Mouse (Mus musculus) stomach, postnatal 0 days (tissue): ENCODE results near the gene Itga3. TPM values are rescaled to one million over a fixed set of nuclear protein-coding genes. Genes with fewer than 3 reads are reported as not detected.
A peak's percentile ranks its signal among the peaks of the same experiment; 100 is the strongest.

ENCODE experiments used
- ATAC-seq: fragments of 200-750 bp; cut with Nextera tagmentation; 2 replicates; pipeline ENCODE4 v1.8.0; 2017; ENCODE audit not compliant: low FRiP score, low TSS enrichment
- DNase-seq: peaks from one replicate; pipeline ENCODE4 v3.0.0-alpha.2; 2016; ENCODE audit warnings: low spot score
- H3K27ac ChIP-seq: fragments of 300-500 bp; sonication (generic); replicated peaks from 2 replicates; pipeline ENCODE4 v1.5.1; 2014; ENCODE audit warnings: mild to moderate bottlenecking, control low read depth
- H3K27me3 ChIP-seq: fragments of 300-500 bp; sonication (generic); 2 replicates; pipeline ENCODE4 v1.6.1; 2014; ENCODE audit warnings: low read length; ENCODE audit not compliant: control insufficient read depth, insufficient read depth
- H3K36me3 ChIP-seq: fragments of 300-500 bp; sonication (generic); 2 replicates; pipeline ENCODE4 v1.6.1; 2014; ENCODE audit warnings: low read length, mixed read lengths; ENCODE audit not compliant: control insufficient read depth, insufficient read depth
- H3K4me1 ChIP-seq: fragments of 300-500 bp; sonication (generic); replicated peaks from 2 replicates; pipeline ENCODE4 v1.6.1; 2014; ENCODE audit warnings: antibody characterized with exemption; ENCODE audit not compliant: control insufficient read depth, insufficient read depth
- H3K4me2 ChIP-seq: fragments of 300-500 bp; sonication (generic); replicated peaks from 2 replicates; pipeline ENCODE4 v1.6.1; 2014; ENCODE audit warnings: low read depth, mild to moderate bottlenecking, control low read depth, moderate library complexity
- H3K4me3 ChIP-seq: fragments of 300-500 bp; sonication (generic); 2 replicates; pipeline ENCODE4 v1.5.1; 2014; ENCODE audit warnings: low read depth, low read length, control low read depth
- H3K9ac ChIP-seq: fragments of 300-500 bp; sonication (generic); 2 replicates; pipeline ENCODE4 v1.6.1; 2014; ENCODE audit warnings: mild to moderate bottlenecking, low read length, control low read depth, mixed read lengths
- H3K9me3 ChIP-seq: fragments of 300-500 bp; sonication (generic); 2 replicates; pipeline ENCODE4 v1.6.1; 2016; ENCODE audit warnings: low read length; ENCODE audit not compliant: control insufficient read depth
- CTCF ChIP-seq: IDR thresholded peaks from 2 replicates; pipeline ENCODE4 v1.5.1; 2016; ENCODE audit warnings: antibody characterized with exemption, low read depth, mild to moderate bottlenecking, moderate library complexity
- EP300 ChIP-seq: optimal IDR thresholded peaks from 2 replicates; pipeline ENCODE3; 2016; ENCODE audit warnings: antibody characterized with exemption
- WGBS: fragments of 180-500 bp; shearing (Covaris S2); extraction: QIAGEN DNeasy Blood & Tissue Kit; methylation state at CpG from one replicate; pipeline ENCODE4 v1.1.7; 2014; 5-methylcytosine and 5-hydroxymethylcytosine counted together
- polyA plus RNA-seq: library from polyadenylated mRNA; unstranded; fragments of >200 nt; fragmentation: Nextera tagmentation; extraction: Ambion mirVana; gene quantifications from 2 replicates; pipeline ENCODE4 v1.2.1, GENCODE M21; 2015

Gene Itga3
- polyA plus RNA-seq, 1 experiment from 2014 or later: 15.6 TPM

DNA sequence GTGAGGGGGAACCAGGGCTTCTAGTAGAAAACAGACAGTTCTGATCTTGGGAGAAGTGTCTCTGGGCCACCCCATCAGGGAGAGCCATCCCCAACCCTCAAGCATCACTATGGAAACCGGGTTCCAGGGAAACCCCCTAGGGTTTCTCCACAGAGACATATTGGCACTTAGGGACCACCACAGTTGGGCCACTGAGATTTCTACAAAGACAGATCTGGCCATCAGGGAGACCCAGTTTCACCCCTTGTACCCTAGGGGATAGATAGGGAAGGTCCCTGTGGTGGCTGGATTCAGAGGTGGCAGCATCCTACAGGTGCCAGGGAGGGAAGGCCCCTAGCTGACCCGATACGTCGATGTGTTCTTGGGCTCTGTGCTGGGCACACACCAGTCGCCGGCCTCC is 49.8 kb downstream of the Itga3 start:
- H3K9ac ChIP-seq: no peak overlapping the region
- no peak for DNase-seq
- WGBS: 83% methylated on average over 6 of the region's 6 CpGs
- TF ChIP-seq EP300 (no peak), CTCF (no peak)
- no peaks in the 10 kb centered on the region for H3K27me3 ChIP-seq
- no peak for ATAC-seq
- H3K4me2 ChIP-seq: no peak overlapping the region
- H3K4me3 ChIP-seq: no peak overlapping the region
- no peaks in the 10 kb centered on the region for H3K4me1 ChIP-seq
- no peak overlapping the region for H3K27ac ChIP-seq
- H3K36me3 ChIP-seq: peaks cover 6% of the 10 kb centered on the region
- no peaks in the 10 kb centered on the region for H3K9me3 ChIP-seq

GRCm38 (mm10) chr11:95026090-95026542 is 50.5 kb downstream of the Itga3 start:
- DNase-seq (peak; percentile 56), ATAC-seq (peak; percentile 69)
- Histone ChIP-seq H3K36me3 (peaks cover 6% of the 10 kb centered on the region), H3K27me3 (no peaks in the 10 kb centered on the region), H3K4me1 (no peaks in the 10 kb centered on the region), H3K4me3 (no peak overlapping the region), H3K9ac (no peak overlapping the region), H3K9me3 (no peaks in the 10 kb centered on the region), H3K27ac (no peak overlapping the region), H3K4me2 (no peak overlapping the region)
- WGBS: 50% methylated on average over 6 of the region's 6 CpGs
- no peak for TF ChIP-seq CTCF
- TF ChIP-seq EP300: no peak

- peak; percentile 51 for DNase-seq
- TF ChIP-seq EP300: no peak
- TF ChIP-seq CTCF: no peak
- H3K9ac ChIP-seq: no peak overlapping the region
- WGBS: 74% methylated on average over 11 of the region's 11 CpGs
- peaks cover 6% of the 10 kb centered on the region for H3K36me3 ChIP-seq
- H3K4me2 ChIP-seq: no peak overlapping the region
- H3K4me1 ChIP-seq: no peaks in the 10 kb centered on the region
- H3K27me3 ChIP-seq: no peaks in the 10 kb centered on the region
- no peak overlapping the region for H3K27ac ChIP-seq
- peak; percentile 13; the same call in 1 of the 2 replicates for ATAC-seq
- no peak overlapping the region for H3K4me3 ChIP-seq
- H3K9me3 ChIP-seq: no peaks in the 10 kb centered on the region
Observed at GRCm38 (mm10) chr11:95025227-95026012, 51.2 kb downstream of the Itga3 start.

- H3K9me3 ChIP-seq: no peaks in the 10 kb centered on the region
- DNase-seq (no peak), ATAC-seq (no peak)
- 71% methylated on average over 29 of the region's 29 CpGs for WGBS
- no peaks in the 10 kb centered on the region for H3K4me1 ChIP-seq
- TF ChIP-seq CTCF (no peak), EP300 (no peak)
- no peak overlapping the region for H3K27ac ChIP-seq
- no peaks in the 10 kb centered on the region for H3K27me3 ChIP-seq
- H3K4me2 ChIP-seq: no peak overlapping the region
- no peak overlapping the region for H3K4me3 ChIP-seq
- H3K9ac ChIP-seq: no peak overlapping the region
- H3K36me3 ChIP-seq: peaks cover 3% of the 10 kb centered on the region
Observed at GRCm38 (mm10) chr11:95024439-95025184, 52.0 kb downstream of the Itga3 start.

- Histone ChIP-seq H3K4me3 (no peak overlapping the region), H3K4me1 (no peaks in the 10 kb centered on the region), H3K27ac (no peak overlapping the region), H3K9me3 (no peaks in the 10 kb centered on the region), H3K4me2 (no peak overlapping the region), H3K9ac (no peak overlapping the region), H3K27me3 (no peaks in the 10 kb centered on the region), H3K36me3 (peaks cover 5% of the 10 kb centered on the region; the same call in 1 of the 2 replicates)
- no peak for DNase-seq
- WGBS: 92% methylated on average over 9 of the region's 9 CpGs
- no peak for ATAC-seq
- no peak for TF ChIP-seq CTCF
- no peak for TF ChIP-seq EP300
Observed at GRCm38 (mm10) chr11:95023481-95023880, 53.1 kb downstream of the Itga3 start.
